Comparison of ENCODE assay signal across 8 mouse cellular contexts in genomic region chr5:24387264-24388241, GRCm38 (mm10). TPM values are rescaled to one million over a fixed set of nuclear protein-coding genes. Genes with fewer than 3 reads are reported as not detected.
DNase-seq lines count a peak whose midpoint lies in the region; ATAC-seq and TF ChIP-seq lines count a peak whose summit lies in the region.

No protein-coding gene starts in this region.

- peak; percentile 17 for ATAC-seq in inflammation-experienced regulatory T-cells, adult 6 months

- H3K4me3 ChIP-seq in gastrocnemius, adult 2 months, result peak overlapping the region; percentile 73

- intact Hi-C loops in gastrocnemius, adult 2 months (cut with DNase I), result no loop called here
- intact Hi-C loops in left cerebral cortex, postnatal 10 days (cut with DNase I), result no loop called here

- TF ChIP-seq CTCF in gastrocnemius, adult 2 months (IDR thresholded peaks at IDR 0.05), result no peak

- H3K27ac ChIP-seq in gastrocnemius, adult 2 months, result peak overlapping the region; percentile 67

- peak; percentile 67 to 85 for DNase-seq in adrenal gland, adult (ENCODE audit: inconsistent age in 2 of 2, low spot score in 1 of 2)
- DNase-seq in adrenal gland, postnatal 4 days (ENCODE audit: low spot score in 2 of 2), result no peak
- DNase-seq in cerebellum, postnatal 10 days, result peak; percentile 63 to 68
- peak; percentile 87 for DNase-seq in gastrocnemius, adult 2 months
- DNase-seq in left cerebral cortex, postnatal 10 days (ENCODE audit: extremely low spot score in 1 of 2, low spot score in 2 of 2), result peak; percentile 59 to 71
- peak; percentile 63 to 70 for DNase-seq in lung, postnatal 4 days
- DNase-seq in right cerebral cortex, postnatal 4 days, result peak; percentile 61

RNA-seq across cellular contexts. Expression of gene Atg9b, which starts 4.4 kb away (rescaled TPM):
- under 1 TPM; 0.42 to 0.62 TPM for total RNA-seq in adrenal gland, postnatal 4 days (2021)
- total RNA-seq in gastrocnemius, adult 2 months (2021), result under 1 TPM in 1 of 2 experiments, not detected in 1; 0.06 TPM
- polyA plus RNA-seq in inflammation-experienced regulatory T-cells, adult 6 months (2017; shearing (Covaris generic)), result 1 to 10 TPM; 1.1 to 1.7 (median 1.4) TPM
- total RNA-seq in left cerebral cortex, postnatal 10 days (2021), result 1 to 10 TPM; 3.9 to 4.7 TPM

RNA-seq across cellular contexts. Expression of gene Abcb8, which starts 5.9 kb away (rescaled TPM):
- total RNA-seq in adrenal gland, postnatal 4 days (2021), result 10 to 100 TPM; 73.9 to 84.8 TPM
- 10 to 100 TPM; 37.0 to 39.8 TPM for total RNA-seq in gastrocnemius, adult 2 months (2021)
- 10 to 100 TPM; 15.5 to 26.5 (median 20.9) TPM for polyA plus RNA-seq in inflammation-experienced regulatory T-cells, adult 6 months (2017; shearing (Covaris generic))
- total RNA-seq in left cerebral cortex, postnatal 10 days (2021), result 10 to 100 TPM; 53.3 to 56.0 TPM

RNA-seq across cellular contexts. Expression of gene Nos3, which starts 22.9 kb away (rescaled TPM):
- total RNA-seq in adrenal gland, postnatal 4 days (2021), result 10 to 100 TPM; 11.5 to 12.3 TPM
- 1 to 10 TPM; 5.0 to 7.1 TPM for total RNA-seq in gastrocnemius, adult 2 months (2021)
- under 1 TPM in 2 of 3 experiments, not detected in 1; 0.08 to 0.17 TPM for polyA plus RNA-seq in inflammation-experienced regulatory T-cells, adult 6 months (2017; shearing (Covaris generic))
- 10 to 100 TPM in 1 of 2 experiments, 1 to 10 TPM in 1; 8.8 to 10.1 TPM for total RNA-seq in left cerebral cortex, postnatal 10 days (2021)

RNA-seq across cellular contexts. Expression of gene Asic3, which starts 25.6 kb away (rescaled TPM):
- under 1 TPM; 0.20 to 0.22 TPM for total RNA-seq in adrenal gland, postnatal 4 days (2021)
- under 1 TPM; 0.47 to 0.54 TPM for total RNA-seq in gastrocnemius, adult 2 months (2021)
- not detected for polyA plus RNA-seq in inflammation-experienced regulatory T-cells, adult 6 months (2017; shearing (Covaris generic))
- total RNA-seq in left cerebral cortex, postnatal 10 days (2021), result under 1 TPM in 1 of 2 experiments, not detected in 1; 0.19 TPM

RNA-seq across cellular contexts. Expression of gene Cdk5, which starts 35.8 kb away (rescaled TPM):
- total RNA-seq in adrenal gland, postnatal 4 days (2021), result 10 to 100 TPM; 42.6 to 43.9 TPM
- total RNA-seq in gastrocnemius, adult 2 months (2021), result 10 to 100 TPM; 10.6 to 11.8 TPM
- 10 to 100 TPM; 47.6 to 66.2 (median 62.8) TPM for polyA plus RNA-seq in inflammation-experienced regulatory T-cells, adult 6 months (2017; shearing (Covaris generic))
- 100 to 1,000 TPM; 148 to 150 TPM for total RNA-seq in left cerebral cortex, postnatal 10 days (2021)

Comparison
In these comparisons a context has a peak if more than half of its experiments do, and no peak if none do; other contexts are left out.
1. DNase-seq: peak in adrenal gland, adult (2 of 2), cerebellum, postnatal 10 days (2 of 2), gastrocnemius, adult 2 months (single experiment), left cerebral cortex, postnatal 10 days (2 of 2), lung, postnatal 4 days (2 of 2) and right cerebral cortex, postnatal 4 days (single experiment); none in adrenal gland, postnatal 4 days (0 of 2).